Mouse (Mus musculus) cortical plate, adult 2 months (tissue): Measurements from ENCODE around the gene Mcat. TPM values are rescaled to one million over a fixed set of nuclear protein-coding genes. Genes with fewer than 3 reads are reported as not detected.

Experiments
- H3K27ac ChIP-seq: fragments of 200-500 bp; 2 replicates; pipeline ENCODE4 v1.5.1; 2012; ENCODE audit warnings: low read length, control low read depth, inconsistent platforms; ENCODE audit not compliant: insufficient read depth
- H3K4me1 ChIP-seq: fragments of 200-500 bp; 2 replicates; pipeline ENCODE4 v1.6.1; 2011; ENCODE audit warnings: low read length; ENCODE audit not compliant: control insufficient read depth, insufficient read depth
- H3K4me3 ChIP-seq: fragments of 200-500 bp; 2 replicates; pipeline ENCODE4 v1.5.1; 2011; ENCODE audit warnings: mild to moderate bottlenecking, low read length, control low read depth; ENCODE audit not compliant: insufficient read depth
- CTCF ChIP-seq: fragments of 200-500 bp; IDR thresholded peaks from 2 replicates; pipeline ENCODE4 v1.5.1; 2011; ENCODE audit warnings: mild to moderate bottlenecking, control low read depth, low read length; ENCODE audit not compliant: insufficient read depth; ENCODE audit errors: extremely low read depth
- POLR2A ChIP-seq: fragments of 200-500 bp; IDR thresholded peaks from 2 replicates; pipeline ENCODE4 v1.6.1; 2011; ENCODE audit warnings: mild to moderate bottlenecking, low read length, control low read depth; ENCODE audit not compliant: insufficient read depth; ENCODE audit errors: extremely low read depth
- polyA plus RNA-seq: library from polyadenylated mRNA; depleted of rRNA; stranded (reverse); fragments of >200 nt; gene quantifications from 2 replicates; pipeline ENCODE4 v1.2.3, GENCODE M21; 2012

The Mcat gene
- polyA plus RNA-seq, 1 experiment, result 26.5 TPM

- Histone ChIP-seq H3K4me3 (no peak overlapping the region), H3K4me1 (no peaks in the 10 kb centered on the region), H3K27ac (no peak overlapping the region)
- TF ChIP-seq CTCF (no peak), POLR2A (no peak)
Observed at GRCm38 (mm10) chr15:83547144-83547543, 16.4 kb downstream of the Mcat start.

- H3K4me1 ChIP-seq, result no peaks in the 10 kb centered on the region
- no peak overlapping the region for H3K4me3 ChIP-seq
- no peak for TF ChIP-seq CTCF
- no peak for TF ChIP-seq POLR2A
- H3K27ac ChIP-seq, result no peak overlapping the region
Observed at GRCm38 (mm10) chr15:83546029-83546428, 17.6 kb downstream of the Mcat start.

- TF ChIP-seq POLR2A (no peak), CTCF (no peak)
- Histone ChIP-seq H3K4me1 (no peaks in the 10 kb centered on the region), H3K27ac (no peak overlapping the region), H3K4me3 (no peak overlapping the region)
Observed at GRCm38 (mm10) chr15:83541647-83542287, 21.8 kb downstream of the Mcat start.

DNA sequence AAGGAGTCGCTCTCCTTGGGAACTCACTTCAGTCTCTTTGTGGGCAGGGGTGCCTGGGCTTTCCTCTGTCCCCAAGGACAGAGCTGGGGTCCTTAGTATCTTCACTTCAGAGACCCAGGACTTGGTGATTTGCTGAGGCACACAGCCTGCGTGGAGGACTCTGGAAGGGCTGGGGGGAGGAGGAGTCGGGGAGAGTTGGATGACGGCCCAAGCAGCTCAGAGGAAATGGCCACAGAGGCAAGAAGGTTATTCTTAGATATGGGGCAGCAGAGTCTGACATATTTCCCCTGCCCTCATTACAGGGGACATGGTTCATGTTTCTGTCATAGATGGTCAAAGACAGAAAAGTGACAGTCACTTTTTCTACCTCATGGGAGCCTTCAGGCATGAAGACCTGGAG lies 23.7 kb downstream of the Mcat start:
- Histone ChIP-seq H3K27ac (no peak overlapping the region), H3K4me1 (no peaks in the 10 kb centered on the region), H3K4me3 (no peak overlapping the region)
- TF ChIP-seq CTCF (no peak), POLR2A (no peak)

DNA sequence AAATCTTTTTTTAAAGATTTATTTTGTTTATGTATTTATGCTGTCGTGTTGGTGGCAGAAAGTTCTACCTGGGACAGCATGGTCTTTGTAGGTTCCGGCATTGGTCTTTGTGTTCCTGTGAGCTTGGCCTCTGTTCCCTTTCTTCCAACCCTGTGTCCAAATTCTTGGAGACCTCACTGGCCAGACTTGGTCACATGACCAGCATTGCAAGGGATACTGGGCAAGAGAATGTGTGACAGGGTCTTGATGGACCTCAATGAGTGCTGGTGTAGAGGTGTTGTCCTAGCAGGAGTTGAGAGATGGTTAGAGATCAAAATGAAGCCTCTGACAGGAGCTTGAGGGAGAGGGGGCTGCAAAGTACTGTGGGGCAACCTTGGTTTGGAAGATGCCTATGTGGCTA lies 24.7 kb downstream of the Mcat start:
- H3K4me3 ChIP-seq, result no peak overlapping the region
- no peak overlapping the region for H3K27ac ChIP-seq
- no peak for TF ChIP-seq CTCF
- TF ChIP-seq POLR2A, result no peak
- H3K4me1 ChIP-seq, result no peaks in the 10 kb centered on the region

- no peak for TF ChIP-seq CTCF
- no peak for TF ChIP-seq POLR2A
- Histone ChIP-seq H3K4me1 (no peaks in the 10 kb centered on the region), H3K4me3 (no peak overlapping the region), H3K27ac (no peak overlapping the region)
Observed at GRCm38 (mm10) chr15:83535890-83536231, 27.7 kb downstream of the Mcat start.

GRCm38 (mm10) chr15:83534960-83535889 lies 28.4 kb downstream of the Mcat start:
- TF ChIP-seq CTCF, result no peak
- TF ChIP-seq POLR2A, result no peak
- H3K4me3 ChIP-seq, result no peak overlapping the region
- no peak overlapping the region for H3K27ac ChIP-seq
- H3K4me1 ChIP-seq, result no peaks in the 10 kb centered on the region

- no peak for TF ChIP-seq POLR2A
- no peak for TF ChIP-seq CTCF
- H3K27ac ChIP-seq, result no peak overlapping the region
- H3K4me3 ChIP-seq, result no peak overlapping the region
- no peaks in the 10 kb centered on the region for H3K4me1 ChIP-seq
Observed at GRCm38 (mm10) chr15:83532606-83533005, 31.0 kb downstream of the Mcat start.

DNA sequence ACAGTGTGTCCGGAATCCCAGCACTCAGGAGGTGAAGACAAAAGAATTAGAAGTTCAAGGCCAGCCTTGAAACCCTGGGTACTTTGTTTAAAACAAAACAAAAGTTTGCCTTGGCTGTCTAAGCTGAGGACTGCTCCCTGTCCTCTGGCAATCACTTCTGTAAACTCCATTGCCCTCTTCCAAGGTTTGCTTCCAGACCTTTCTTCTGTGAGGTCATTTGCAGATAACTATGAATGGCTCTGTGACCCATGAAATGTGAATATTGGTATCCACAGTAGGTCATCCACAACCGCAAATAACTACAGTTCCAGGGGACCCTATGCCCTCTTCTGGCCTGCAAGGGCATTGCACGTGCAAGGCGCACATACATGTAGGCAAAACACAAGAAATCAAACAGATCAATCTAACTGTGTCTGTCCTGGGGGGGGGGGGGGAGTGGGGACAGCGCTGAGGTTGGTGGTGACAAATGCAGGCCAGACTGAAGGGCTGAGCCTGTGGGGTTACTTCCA lies 31.6 kb downstream of the Mcat start:
- no peaks in the 10 kb centered on the region for H3K4me1 ChIP-seq
- H3K27ac ChIP-seq, result no peak overlapping the region
- TF ChIP-seq POLR2A (no peak), CTCF (no peak)

More for the DNA sequence above, 31.6 kb downstream of the Mcat start:
- no peak overlapping the region for H3K4me3 ChIP-seq
